Mouse (Mus musculus): ENCODE data around the gene Crybb1. TPM values are rescaled to one million over a fixed set of nuclear protein-coding genes. Genes with fewer than 3 reads are reported as not detected.

Crybb1 gene
- polyA plus RNA-seq, 1 experiment from 2014 or later, result 0.45 TPM

DNA sequence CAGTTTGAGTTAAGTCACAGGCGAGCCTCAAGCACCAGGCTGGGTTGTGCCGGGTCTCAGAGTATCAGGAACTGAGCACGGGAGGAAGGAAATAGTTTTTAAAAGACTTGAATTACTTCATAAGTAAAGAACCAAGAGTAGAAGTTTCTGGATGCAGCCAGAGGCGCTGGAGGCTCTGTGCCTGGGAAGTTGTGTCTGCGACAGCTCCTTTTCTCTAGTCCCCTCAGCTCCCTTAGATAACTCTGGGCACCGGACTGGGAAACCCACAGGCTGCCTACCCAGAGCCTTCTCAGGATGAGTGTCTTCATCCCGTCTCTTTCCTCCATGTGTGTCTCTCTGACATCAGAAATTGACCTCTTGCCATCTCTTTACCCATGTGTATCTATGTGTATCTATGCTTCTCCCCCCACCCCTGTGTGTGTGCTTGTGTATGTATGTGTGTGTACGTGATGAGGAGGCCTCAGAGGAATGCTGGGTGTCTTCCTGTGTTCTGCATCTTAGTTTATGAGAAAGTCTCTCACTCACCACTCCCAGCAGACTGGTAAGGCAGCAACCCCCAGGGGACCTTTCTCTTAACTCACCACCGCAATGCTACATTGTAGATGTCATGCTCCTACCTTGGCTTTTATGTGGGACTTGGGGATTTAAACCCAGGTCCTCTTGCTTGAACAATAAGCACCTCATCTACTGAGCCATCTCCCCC is 27.3 kb downstream of the Crybb1 start:
- Histone ChIP-seq H3K4me3 (ENCODE audit: low read depth, low read length) (no peak overlapping the region), H3K4me2 (peak overlapping the region; percentile 37), H3K36me3 (ENCODE audit: control insufficient read depth, insufficient read depth, low read length) (no peaks in the 10 kb centered on the region; the same call in 1 of the 2 replicates), H3K27me3 (replicated peaks; ENCODE audit: control insufficient read depth, insufficient read depth, low read length) (no peaks in the 10 kb centered on the region), H3K9ac (ENCODE audit: low read depth, low read length) (no peak overlapping the region), H3K27ac (ENCODE audit: low read depth, low read length) (peak overlapping the region; percentile 81), H3K4me1 (replicated peaks; ENCODE audit: control insufficient read depth, insufficient read depth, low read length) (peaks cover 92% of the 10 kb centered on the region), H3K9me3 (ENCODE audit: control insufficient read depth, low read length) (no peaks in the 10 kb centered on the region)
- no peak for ATAC-seq (replicated peaks; ENCODE audit: low FRiP score)
- WGBS, result 40% methylated on average over 9 of the region's 9 CpGs
- no peak for DNase-seq (ENCODE audit: low spot score)

DNA sequence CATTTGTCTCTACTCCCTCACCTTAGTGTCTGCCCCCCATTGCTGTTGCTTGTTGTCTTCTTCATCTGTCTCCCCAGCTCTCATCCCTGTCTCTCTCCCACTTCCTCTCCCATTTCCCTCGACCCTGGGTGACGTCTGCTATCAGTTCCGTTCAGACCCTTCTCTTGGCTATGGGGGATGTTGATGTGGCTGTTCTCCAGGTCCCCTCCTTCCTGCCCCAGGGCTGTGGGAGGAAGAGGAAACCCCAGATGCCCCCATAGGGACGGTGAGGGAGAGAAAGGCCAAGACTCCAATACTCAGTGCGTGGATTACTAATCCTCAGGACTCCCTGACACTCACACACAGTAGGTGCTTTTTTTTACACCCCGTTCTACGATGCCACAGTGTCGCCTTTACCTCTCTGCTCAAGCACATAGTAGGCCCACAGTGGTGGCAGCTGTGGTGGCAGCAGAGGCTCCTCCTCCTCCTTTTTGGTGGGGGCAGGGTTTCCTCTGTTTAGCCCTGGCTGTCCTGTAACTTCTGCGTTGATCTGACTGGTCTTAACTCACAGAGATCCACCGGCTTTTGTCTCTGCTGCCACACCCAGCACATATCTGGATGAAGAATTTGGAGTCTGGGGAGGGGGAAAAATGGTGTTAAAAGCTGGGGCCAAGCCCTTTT is 28.1 kb downstream of the Crybb1 start:
- WGBS, result 28% methylated on average over 10 of the region's 10 CpGs
- Histone ChIP-seq H3K4me3 (ENCODE audit: low read depth, low read length) (no peak overlapping the region), H3K36me3 (ENCODE audit: control insufficient read depth, insufficient read depth, low read length) (no peaks in the 10 kb centered on the region; the same call in 1 of the 2 replicates), H3K27me3 (replicated peaks; ENCODE audit: control insufficient read depth, insufficient read depth, low read length) (no peaks in the 10 kb centered on the region), H3K4me1 (replicated peaks; ENCODE audit: control insufficient read depth, insufficient read depth, low read length) (peaks cover 92% of the 10 kb centered on the region), H3K27ac (ENCODE audit: low read depth, low read length) (peak overlapping the region; percentile 81), H3K4me2 (peak overlapping the region; percentile 37), H3K9ac (ENCODE audit: low read depth, low read length) (no peak overlapping the region; the same call in 1 of the 2 replicates), H3K9me3 (ENCODE audit: control insufficient read depth, low read length) (no peaks in the 10 kb centered on the region)
- peak; percentile 34 for ATAC-seq (replicated peaks; ENCODE audit: low FRiP score)
- no peak for DNase-seq (ENCODE audit: low spot score)

DNA sequence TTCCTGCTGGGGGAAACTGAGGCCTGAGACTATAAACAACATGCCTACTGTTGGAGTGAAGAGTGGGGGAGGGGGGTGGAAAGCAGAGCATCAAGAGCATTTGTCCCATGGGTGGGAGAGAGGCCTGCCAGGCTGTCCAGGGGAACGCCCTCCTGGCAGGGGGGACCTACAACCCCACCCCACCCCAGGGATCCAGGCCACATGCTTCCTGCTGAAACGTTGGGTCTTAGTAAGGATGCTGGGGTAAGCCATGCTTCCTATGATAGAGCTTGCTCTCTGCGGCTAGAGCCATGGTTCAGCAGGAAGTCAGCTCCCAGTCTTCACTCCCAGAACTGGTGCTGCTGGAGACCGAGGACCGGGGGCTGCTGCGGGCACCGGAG is 28.6 kb downstream of the Crybb1 start:
- Histone ChIP-seq H3K4me1 (replicated peaks; ENCODE audit: control insufficient read depth, insufficient read depth, low read length) (peaks cover 89% of the 10 kb centered on the region), H3K9me3 (ENCODE audit: control insufficient read depth, low read length) (no peaks in the 10 kb centered on the region), H3K4me2 (peak overlapping the region; percentile 37), H3K27me3 (replicated peaks; ENCODE audit: control insufficient read depth, insufficient read depth, low read length) (no peaks in the 10 kb centered on the region), H3K27ac (ENCODE audit: low read depth, low read length) (peak overlapping the region; percentile 81), H3K9ac (ENCODE audit: low read depth, low read length) (peak overlapping the region; percentile 32), H3K36me3 (ENCODE audit: control insufficient read depth, insufficient read depth, low read length) (no peaks in the 10 kb centered on the region; the same call in 1 of the 2 replicates), H3K4me3 (ENCODE audit: low read depth, low read length) (no peak overlapping the region)
- 42% methylated on average over 7 of the region's 7 CpGs for WGBS
- DNase-seq (ENCODE audit: low spot score), result no peak
- 0 out of 2 replicates have a peak, but pooled peaks have one; percentile 7 for ATAC-seq (replicated peaks; ENCODE audit: low FRiP score)

DNA sequence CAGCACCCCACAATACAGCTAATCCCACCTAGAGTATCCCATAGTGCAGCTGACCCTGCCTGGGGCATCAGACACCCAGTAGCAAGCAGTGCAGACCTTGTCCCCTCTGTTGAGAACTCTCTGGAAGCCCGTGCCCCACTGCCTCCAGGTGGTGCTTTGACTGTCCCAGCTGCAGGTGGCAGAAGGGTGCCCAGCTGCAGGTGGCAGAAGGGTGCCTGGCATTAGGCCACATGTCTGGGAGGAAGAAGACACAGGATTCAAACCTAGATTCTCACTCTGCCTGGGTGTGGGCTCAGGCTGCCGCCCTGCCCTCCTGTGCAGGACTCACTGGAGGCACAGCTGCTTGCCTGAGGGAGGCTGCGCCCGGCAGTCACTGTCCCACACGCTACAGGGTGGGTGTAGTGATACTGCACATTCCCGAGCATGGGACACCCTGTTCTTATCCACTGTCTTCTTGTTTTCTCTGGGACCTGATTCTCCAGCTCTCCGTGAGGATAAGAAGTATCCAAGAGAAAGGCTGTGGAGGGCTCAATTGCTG is 30.0 kb downstream of the Crybb1 start:
- Histone ChIP-seq H3K27ac (ENCODE audit: low read depth, low read length) (peak overlapping the region; percentile 81), H3K4me1 (replicated peaks; ENCODE audit: control insufficient read depth, insufficient read depth, low read length) (peaks cover 74% of the 10 kb centered on the region), H3K9me3 (ENCODE audit: control insufficient read depth, low read length) (no peaks in the 10 kb centered on the region), H3K27me3 (replicated peaks; ENCODE audit: control insufficient read depth, insufficient read depth, low read length) (no peaks in the 10 kb centered on the region), H3K36me3 (ENCODE audit: control insufficient read depth, insufficient read depth, low read length) (no peaks in the 10 kb centered on the region; the same call in 1 of the 2 replicates), H3K9ac (ENCODE audit: low read depth, low read length) (no peak overlapping the region), H3K4me3 (ENCODE audit: low read depth, low read length) (no peak overlapping the region), H3K4me2 (no peak overlapping the region)
- DNase-seq (ENCODE audit: low spot score) (no peak), ATAC-seq (replicated peaks; ENCODE audit: low FRiP score) (no peak)
- 82% methylated on average over 7 of the region's 7 CpGs for WGBS

DNA sequence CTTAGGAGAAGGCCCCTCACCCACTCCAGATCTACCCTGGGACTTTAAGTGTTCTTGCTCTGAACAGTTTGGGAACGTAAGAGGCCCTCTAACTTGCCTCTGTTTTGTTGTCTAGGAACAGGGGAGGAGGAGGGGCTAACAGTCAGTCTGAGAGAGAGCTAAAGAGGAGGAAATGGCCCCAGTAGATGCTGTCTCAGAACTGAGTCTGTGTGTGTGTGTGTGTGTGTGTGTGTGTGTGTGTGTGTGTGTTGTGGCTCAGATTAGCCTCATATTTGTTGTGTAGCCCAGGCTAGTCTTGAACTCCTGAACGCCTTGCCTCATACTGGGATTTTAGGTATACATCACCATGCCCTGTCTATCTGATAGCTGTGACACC is 31.0 kb downstream of the Crybb1 start:
- Histone ChIP-seq H3K27ac (ENCODE audit: low read depth, low read length) (peak overlapping the region; percentile 51; the same call in 1 of the 2 replicates), H3K36me3 (ENCODE audit: control insufficient read depth, insufficient read depth, low read length) (no peaks in the 10 kb centered on the region; the same call in 1 of the 2 replicates), H3K9me3 (ENCODE audit: control insufficient read depth, low read length) (no peaks in the 10 kb centered on the region), H3K4me3 (ENCODE audit: low read depth, low read length) (no peak overlapping the region), H3K27me3 (replicated peaks; ENCODE audit: control insufficient read depth, insufficient read depth, low read length) (no peaks in the 10 kb centered on the region), H3K4me2 (0 out of 2 replicates have a peak overlapping the region, but pooled peaks have one; percentile 9), H3K4me1 (replicated peaks; ENCODE audit: control insufficient read depth, insufficient read depth, low read length) (peaks cover 66% of the 10 kb centered on the region), H3K9ac (ENCODE audit: low read depth, low read length) (no peak overlapping the region; the same call in 1 of the 2 replicates)
- 51% methylated on average over 2 of the region's 2 CpGs for WGBS
- ATAC-seq (replicated peaks; ENCODE audit: low FRiP score), result no peak
- DNase-seq (ENCODE audit: low spot score), result no peak

DNA sequence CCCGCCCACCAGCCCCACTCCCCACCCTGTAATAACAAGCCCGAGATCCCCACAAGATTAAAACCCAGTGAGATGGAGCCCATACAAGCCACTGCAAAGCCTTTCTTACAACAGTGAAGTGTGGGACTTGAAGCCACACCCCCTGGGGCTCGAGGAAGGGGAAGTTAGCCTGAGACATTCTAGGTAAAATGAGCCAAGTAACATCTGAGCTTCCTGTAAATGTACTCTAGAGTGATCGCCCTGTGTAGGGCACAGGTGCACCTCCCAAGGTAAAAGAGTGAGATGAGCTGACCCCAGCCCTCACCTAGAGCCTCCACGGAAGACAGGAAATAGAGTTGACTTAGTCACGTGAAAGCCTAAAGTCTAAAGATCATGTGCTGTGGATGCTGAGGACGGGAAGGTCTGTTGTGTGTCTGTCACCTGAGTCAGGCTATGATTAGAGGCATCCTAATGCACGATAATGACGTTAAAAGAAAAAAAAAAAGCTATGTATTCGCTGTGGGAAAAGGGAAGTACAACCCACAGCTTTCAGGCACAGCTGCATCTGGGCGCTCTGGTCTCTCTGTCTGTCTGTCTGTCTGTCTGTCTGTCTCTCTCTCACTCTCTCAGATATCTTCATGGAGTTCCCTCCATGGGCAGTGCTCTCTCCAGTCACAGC is 31.5 kb downstream of the Crybb1 start:
- no peaks in the 10 kb centered on the region for H3K27me3 ChIP-seq (replicated peaks; ENCODE audit: control insufficient read depth, insufficient read depth, low read length)
- H3K36me3 ChIP-seq (ENCODE audit: control insufficient read depth, insufficient read depth, low read length), result no peaks in the 10 kb centered on the region; the same call in 1 of the 2 replicates
- ATAC-seq (replicated peaks; ENCODE audit: low FRiP score), result no peak
- H3K9me3 ChIP-seq (ENCODE audit: control insufficient read depth, low read length), result no peaks in the 10 kb centered on the region
- H3K27ac ChIP-seq (ENCODE audit: low read depth, low read length), result peak overlapping the region; percentile 51; the same call in 1 of the 2 replicates
- H3K4me3 ChIP-seq (ENCODE audit: low read depth, low read length), result no peak overlapping the region
- no peak for DNase-seq (ENCODE audit: low spot score)
- peaks cover 60% of the 10 kb centered on the region for H3K4me1 ChIP-seq (replicated peaks; ENCODE audit: control insufficient read depth, insufficient read depth, low read length)
- WGBS, result 36% methylated on average over 11 of the region's 11 CpGs
- peak overlapping the region; percentile 4 for H3K4me2 ChIP-seq
- H3K9ac ChIP-seq (ENCODE audit: low read depth, low read length), result peak overlapping the region; percentile 26

DNA sequence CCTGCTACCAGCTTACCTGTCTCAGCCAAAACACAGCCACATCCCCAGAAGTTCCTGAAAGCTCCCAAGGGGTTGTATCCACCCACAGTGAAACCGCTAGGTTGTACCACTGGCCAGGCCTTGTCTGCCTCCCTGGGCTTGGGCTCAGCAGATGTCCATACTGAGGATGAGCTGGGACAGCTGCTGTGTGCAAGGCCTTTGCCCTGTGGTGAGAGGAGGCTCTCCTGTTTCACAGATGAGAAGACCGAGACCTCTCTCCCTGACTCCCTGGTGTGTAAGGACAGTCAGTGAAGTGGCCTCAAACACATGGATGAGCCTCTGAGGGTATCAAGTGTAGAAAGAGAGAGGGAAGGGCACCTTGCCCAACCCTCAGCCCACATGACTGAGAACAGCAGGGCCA is 32.0 kb downstream of the Crybb1 start:
- Histone ChIP-seq H3K4me3 (ENCODE audit: low read depth, low read length) (no peak overlapping the region), H3K4me2 (no peak overlapping the region), H3K36me3 (ENCODE audit: control insufficient read depth, insufficient read depth, low read length) (no peaks in the 10 kb centered on the region; the same call in 1 of the 2 replicates), H3K27ac (ENCODE audit: low read depth, low read length) (peak overlapping the region; percentile 51; the same call in 1 of the 2 replicates), H3K9ac (ENCODE audit: low read depth, low read length) (no peak overlapping the region; the same call in 1 of the 2 replicates), H3K9me3 (ENCODE audit: control insufficient read depth, low read length) (no peaks in the 10 kb centered on the region), H3K4me1 (replicated peaks; ENCODE audit: control insufficient read depth, insufficient read depth, low read length) (peaks cover 55% of the 10 kb centered on the region), H3K27me3 (replicated peaks; ENCODE audit: control insufficient read depth, insufficient read depth, low read length) (no peaks in the 10 kb centered on the region)
- 77% methylated on average over 2 of the region's 2 CpGs for WGBS
- ATAC-seq (replicated peaks; ENCODE audit: low FRiP score) (no peak), DNase-seq (ENCODE audit: low spot score) (no peak)

Data from liver, embryonic 11.5 days (tissue).